Mouse (Mus musculus) stomach, postnatal 0 days (tissue): ENCODE data around the gene Rom1. TPM values are rescaled to one million over a fixed set of nuclear protein-coding genes. Genes with fewer than 3 reads are reported as not detected.
A peak's percentile ranks its signal among the peaks of the same experiment; 100 is the strongest.

ENCODE experiments used
- ATAC-seq: fragments of 200-750 bp; cut with Nextera tagmentation; 2 replicates; pipeline ENCODE4 v1.8.0; 2017; ENCODE audit not compliant: low FRiP score, low TSS enrichment
- DNase-seq: peaks from one replicate; pipeline ENCODE4 v3.0.0-alpha.2; 2016; ENCODE audit warnings: low spot score
- H3K27ac ChIP-seq: fragments of 300-500 bp; sonication (generic); replicated peaks from 2 replicates; pipeline ENCODE4 v1.5.1; 2014; ENCODE audit warnings: mild to moderate bottlenecking, control low read depth
- H3K27me3 ChIP-seq: fragments of 300-500 bp; sonication (generic); 2 replicates; pipeline ENCODE4 v1.6.1; 2014; ENCODE audit warnings: low read length; ENCODE audit not compliant: control insufficient read depth, insufficient read depth
- H3K36me3 ChIP-seq: fragments of 300-500 bp; sonication (generic); 2 replicates; pipeline ENCODE4 v1.6.1; 2014; ENCODE audit warnings: low read length, mixed read lengths; ENCODE audit not compliant: control insufficient read depth, insufficient read depth
- H3K4me1 ChIP-seq: fragments of 300-500 bp; sonication (generic); replicated peaks from 2 replicates; pipeline ENCODE4 v1.6.1; 2014; ENCODE audit warnings: antibody characterized with exemption; ENCODE audit not compliant: control insufficient read depth, insufficient read depth
- H3K4me2 ChIP-seq: fragments of 300-500 bp; sonication (generic); replicated peaks from 2 replicates; pipeline ENCODE4 v1.6.1; 2014; ENCODE audit warnings: low read depth, mild to moderate bottlenecking, control low read depth, moderate library complexity
- H3K4me3 ChIP-seq: fragments of 300-500 bp; sonication (generic); 2 replicates; pipeline ENCODE4 v1.5.1; 2014; ENCODE audit warnings: low read depth, low read length, control low read depth
- H3K9ac ChIP-seq: fragments of 300-500 bp; sonication (generic); 2 replicates; pipeline ENCODE4 v1.6.1; 2014; ENCODE audit warnings: mild to moderate bottlenecking, low read length, control low read depth, mixed read lengths
- H3K9me3 ChIP-seq: fragments of 300-500 bp; sonication (generic); 2 replicates; pipeline ENCODE4 v1.6.1; 2016; ENCODE audit warnings: low read length; ENCODE audit not compliant: control insufficient read depth
- CTCF ChIP-seq: IDR thresholded peaks from 2 replicates; pipeline ENCODE4 v1.5.1; 2016; ENCODE audit warnings: antibody characterized with exemption, low read depth, mild to moderate bottlenecking, moderate library complexity
- EP300 ChIP-seq: optimal IDR thresholded peaks from 2 replicates; pipeline ENCODE3; 2016; ENCODE audit warnings: antibody characterized with exemption
- WGBS: fragments of 180-500 bp; shearing (Covaris S2); extraction: QIAGEN DNeasy Blood & Tissue Kit; methylation state at CpG from one replicate; pipeline ENCODE4 v1.1.7; 2014; 5-methylcytosine and 5-hydroxymethylcytosine counted together
- microRNA-seq: library from miRNA; unstranded; fragments of <30 nt; microRNA quantifications from one replicate; pipeline ENCODE4, GENCODE M21; 2016
- polyA plus RNA-seq: library from polyadenylated mRNA; unstranded; fragments of >200 nt; fragmentation: Nextera tagmentation; extraction: Ambion mirVana; gene quantifications from 2 replicates; pipeline ENCODE4 v1.2.1, GENCODE M21; 2015

Rom1 gene
- polyA plus RNA-seq, 1 experiment from 2014 or later, result 3.6 TPM

DNA sequence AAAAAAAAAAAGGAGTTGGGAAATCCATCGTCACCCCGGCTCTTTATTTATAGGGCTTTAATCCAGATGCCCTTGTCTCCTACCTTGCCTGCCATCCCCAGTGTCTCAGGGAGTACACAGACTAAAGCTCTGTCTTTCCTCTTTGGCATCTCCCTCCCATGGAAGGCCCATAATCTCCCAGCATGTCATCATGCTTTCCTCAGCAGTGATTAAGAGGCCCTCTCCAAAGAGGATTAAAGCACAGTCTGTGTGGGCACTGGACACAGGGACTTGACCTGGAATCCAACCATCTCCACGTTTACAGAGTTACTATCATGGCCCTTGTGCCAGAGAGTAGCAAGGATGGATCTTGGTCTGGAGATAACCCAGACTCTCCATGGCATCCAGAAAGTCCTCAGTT lies 45.5 kb downstream of the Rom1 start, which contains the start of the genes Lbhd1 and Gm49403:
Gene Lbhd1, plus strand, starts transcription at position 117 of the 400 bp plus-strand sequence.
Gene Gm49403, plus strand, starts transcription at position 315 of the 400 bp plus-strand sequence.
- no peak for ATAC-seq
- H3K9me3 ChIP-seq, result no peaks in the 10 kb centered on the region
- no peak within 1 kb of the TSS for H3K9ac ChIP-seq
- no peaks in the 10 kb centered on the region for H3K36me3 ChIP-seq
- DNase-seq, result no peak
- no peak for TF ChIP-seq CTCF
- TF ChIP-seq EP300, result no peak
- peaks cover 4% of the 10 kb centered on the region; the same call in 1 of the 2 replicates for H3K4me1 ChIP-seq
- no peak within 1 kb of the TSS for H3K27ac ChIP-seq
- WGBS, result 80% methylated on average over 3 of the region's 3 CpGs
- H3K27me3 ChIP-seq, result no peaks in the 10 kb centered on the region
- no peak within 1 kb of the TSS for H3K4me2 ChIP-seq
- H3K4me3 ChIP-seq, result no peak within 1 kb of the TSS

DNA sequence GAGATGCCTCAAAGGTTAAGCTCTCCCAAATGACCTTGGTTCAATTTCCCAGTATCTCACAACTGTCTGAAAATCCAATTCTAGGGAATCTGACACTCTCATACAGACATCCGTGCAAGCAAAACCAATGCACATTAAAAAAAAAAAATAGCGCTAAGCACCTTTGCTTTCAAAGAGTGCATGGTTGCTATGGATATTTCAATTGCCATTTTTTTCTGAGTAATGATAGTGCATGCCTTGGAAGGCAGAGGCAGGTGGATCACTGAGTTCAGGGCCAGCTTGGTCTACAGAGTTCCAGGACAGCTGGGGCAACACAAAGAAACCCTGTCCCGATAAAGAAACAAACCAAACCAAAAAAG lies 48.1 kb downstream of the Rom1 start:
- Histone ChIP-seq H3K9ac (peak overlapping the region; percentile 83; the same call in 1 of the 2 replicates), H3K4me3 (peak overlapping the region; percentile 82), H3K4me2 (peak overlapping the region; percentile 79), H3K27me3 (no peaks in the 10 kb centered on the region), H3K9me3 (no peaks in the 10 kb centered on the region), H3K27ac (no peak overlapping the region), H3K36me3 (peaks cover 3% of the 10 kb centered on the region; the same call in 1 of the 2 replicates), H3K4me1 (no peaks in the 10 kb centered on the region)
- ATAC-seq, result peak; percentile 14
- DNase-seq, result no peak
- 6% methylated on average over 3 of the region's 3 CpGs for WGBS
- TF ChIP-seq CTCF, result no peak
- TF ChIP-seq EP300, result no peak

DNA sequence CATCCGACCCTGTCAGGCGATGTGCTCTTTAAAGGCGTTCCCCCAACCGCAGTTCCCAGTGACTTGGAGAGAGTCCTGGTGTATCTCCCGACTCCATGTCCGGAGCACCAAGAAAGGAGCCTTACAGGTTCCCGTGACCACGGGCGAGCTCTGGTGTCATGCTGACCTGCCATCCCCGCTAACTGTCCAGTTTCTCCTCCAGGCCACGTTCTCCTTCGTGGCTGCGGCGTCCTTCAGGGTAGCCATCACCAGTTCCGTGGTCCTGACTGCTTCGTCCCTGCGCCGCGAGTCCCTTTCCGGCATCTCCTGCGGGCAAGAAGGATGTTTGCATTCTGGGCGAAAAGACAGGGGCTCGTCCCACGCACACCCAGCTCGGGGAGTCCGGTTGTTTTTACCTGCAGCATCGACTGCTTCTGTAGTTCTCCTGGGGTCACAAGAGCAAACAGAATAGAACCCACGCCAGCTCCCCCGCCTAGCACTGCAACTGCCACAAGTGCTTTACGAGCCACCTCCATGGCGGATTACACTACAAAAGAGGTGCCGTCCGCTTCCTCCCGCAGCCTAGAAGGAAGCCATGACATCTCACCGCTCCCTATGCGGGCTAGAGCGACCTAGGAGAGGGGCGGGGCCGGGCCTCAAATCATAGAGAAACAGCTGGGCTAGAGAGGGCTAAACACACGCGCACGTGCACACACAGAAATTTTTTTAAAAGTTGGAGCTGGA lies 48.7 kb downstream of the Rom1 start, which contains the start of gene Uqcc3:
Gene Uqcc3, minus strand, starts transcription at position 613 of the 723 bp plus-strand sequence.
- peak; percentile 94 for ATAC-seq
- Histone ChIP-seq H3K27ac (peak within 1 kb of the TSS; percentile 92), H3K4me2 (peak within 1 kb of the TSS; percentile 79), H3K9ac (peak within 1 kb of the TSS; percentile 83), H3K4me1 (no peaks in the 10 kb centered on the region), H3K4me3 (peak within 1 kb of the TSS; percentile 82), H3K9me3 (no peaks in the 10 kb centered on the region), H3K27me3 (no peaks in the 10 kb centered on the region), H3K36me3 (peaks cover 8% of the 10 kb centered on the region; the same call in 1 of the 2 replicates)
- under 1% methylated on average over 42 of the region's 42 CpGs for WGBS
- DNase-seq, result peak; percentile 90
- TF ChIP-seq EP300, result no peak
- TF ChIP-seq CTCF, result no peak

Small RNA genes within 50 kb of the gene (microRNA-seq; reads per million reads assigned to microRNA genes)
- gene Mir5136, result not detected

Other genes starting within 250 kb of the Rom1 start
- 82.5 and 87.0 TPM in 2 replicates for gene Slc3a2, start 206.0 kb downstream of the Rom1 start, polyA plus RNA-seq
- gene Wdr74, start 193.5 kb downstream of the Rom1 start, polyA plus RNA-seq, result 55.6 and 55.7 TPM in 2 replicates
- gene 1700092M07Rik, start 188.6 kb downstream of the Rom1 start, polyA plus RNA-seq, result 0.59 and 0.62 TPM in 2 replicates
- 81.9 and 82.2 TPM in 2 replicates for gene Stx5a, start 187.9 kb downstream of the Rom1 start, polyA plus RNA-seq
- gene Nxf1, start 172.3 kb downstream of the Rom1 start, polyA plus RNA-seq, result 57.5 and 61.6 TPM in 2 replicates
- gene Tmem223, start 158.4 kb downstream of the Rom1 start, polyA plus RNA-seq, result 114 and 117 TPM in 2 replicates
- 95.2 and 98.4 TPM in 2 replicates for gene Tmem179b, start 154.9 kb downstream of the Rom1 start, polyA plus RNA-seq
- gene Taf6l, start 142.9 kb downstream of the Rom1 start, polyA plus RNA-seq, result 9.7 and 10.5 TPM in 2 replicates
- 103 and 108 TPM in 2 replicates for gene Polr2g, start 130.8 kb downstream of the Rom1 start, polyA plus RNA-seq
- gene Zbtb3, start 126.8 kb downstream of the Rom1 start, polyA plus RNA-seq, result 2.3 TPM in 2 replicates
- 20.8 and 23.1 TPM in 2 replicates for gene Ttc9c, start 110.0 kb downstream of the Rom1 start, polyA plus RNA-seq
- gene Hnrnpul2, start 109.3 kb downstream of the Rom1 start, polyA plus RNA-seq, result 3.6 and 3.9 TPM in 2 replicates
- gene AC129217.1, start 99.6 kb downstream of the Rom1 start, polyA plus RNA-seq, result not detected in 2 replicates
- 75.9 and 79.4 TPM in 2 replicates for gene Bscl2, start 91.9 kb downstream of the Rom1 start, polyA plus RNA-seq
- 7.7 and 8.6 TPM in 2 replicates for gene Gng3, start 90.2 kb downstream of the Rom1 start, polyA plus RNA-seq
- 2.3 and 2.6 TPM in 2 replicates for gene Lrrn4cl, start 78.6 kb downstream of the Rom1 start, polyA plus RNA-seq
- gene Ubxn1, start 57.9 kb downstream of the Rom1 start, polyA plus RNA-seq, result 195 TPM in 2 replicates
- 81.2 and 85.2 TPM in 2 replicates for gene Uqcc3, start 48.4 kb downstream of the Rom1 start, polyA plus RNA-seq
- 47.2 and 47.8 TPM in 2 replicates for gene Lbhd1, start 45.6 kb downstream of the Rom1 start, polyA plus RNA-seq
- gene Gm49403, start 45.4 kb downstream of the Rom1 start, polyA plus RNA-seq, result not detected in 2 replicates
- gene 1810009A15Rik, start 40.5 kb downstream of the Rom1 start, polyA plus RNA-seq, result 48.2 and 49.9 TPM in 2 replicates
- not detected in 2 replicates for gene Gm49416, start 40.4 kb downstream of the Rom1 start, polyA plus RNA-seq
- 19.1 and 19.5 TPM in 2 replicates for gene Ints5, start 36.4 kb downstream of the Rom1 start, polyA plus RNA-seq
- 32.3 and 33.3 TPM in 2 replicates for gene Ganab, start 31.3 kb downstream of the Rom1 start, polyA plus RNA-seq
- 24.7 and 26.1 TPM in 2 replicates for gene B3gat3, start 9.0 kb downstream of the Rom1 start, polyA plus RNA-seq
- 24.6 and 26.6 TPM in 2 replicates for gene Eml3, start 196 bp upstream of the Rom1 start, polyA plus RNA-seq
- 68.0 and 69.3 TPM in 2 replicates for gene Mta2, start 12.5 kb upstream of the Rom1 start, polyA plus RNA-seq
- 14.9 and 15.8 TPM in 2 replicates for gene Tut1, start 24.5 kb upstream of the Rom1 start, polyA plus RNA-seq
- gene Eef1g, start 37.7 kb upstream of the Rom1 start, polyA plus RNA-seq, result 240 and 247 TPM in 2 replicates
- 86.6 and 103 TPM in 2 replicates for gene Ahnak, start 59.9 kb upstream of the Rom1 start, polyA plus RNA-seq
- gene Scgb1a1, start 158.6 kb upstream of the Rom1 start, polyA plus RNA-seq, result 10.8 and 12.6 TPM in 2 replicates
- gene Asrgl1, start 206.3 kb upstream of the Rom1 start, polyA plus RNA-seq, result 6.9 and 7.5 TPM in 2 replicates